Mouse (Mus musculus) MEL (cell line): ENCODE measurements around the gene Coq8b. TPM values are rescaled to one million over a fixed set of nuclear protein-coding genes. Genes with fewer than 3 reads are reported as not detected.
A peak's percentile ranks its signal among the peaks of the same experiment; 100 is the strongest.

Experiments
- DNase-seq: peaks from one replicate; pipeline ENCODE4 v3.0.0; 2011; ENCODE audit warnings: low read depth, low spot score
- H3K27ac ChIP-seq: 2 replicates; pipeline ENCODE4 v1.5.1; 2012; ENCODE audit warnings: low read depth, mild to moderate bottlenecking, control low read depth, low read length, moderate library complexity; ENCODE audit not compliant: control insufficient read depth
- H3K27me3 ChIP-seq, 2 experiments: fragments of 150-350 bp in 1 of 2; sonication (generic) in 1 of 2; 2 replicates each; pipeline ENCODE4 v1.6.1; 2012; ENCODE audit warnings: low read length in 2 of 2, mild to moderate bottlenecking in 2 of 2, improper control_type of control experiment in 1 of 2, moderate library complexity in 1 of 2; ENCODE audit not compliant: insufficient read depth in 2 of 2, control insufficient read depth in 1 of 2
- H3K36me3 ChIP-seq, 2 experiments: 2 replicates each; pipeline ENCODE4 v1.6.1; 2012 to 2014; ENCODE audit warnings: low read length in 2 of 2, improper control_type of control experiment in 1 of 2, inconsistent platforms in 1 of 2, mild to moderate bottlenecking in 1 of 2; ENCODE audit not compliant: insufficient read depth in 2 of 2, control insufficient read depth in 1 of 2
- H3K4me1 ChIP-seq, 2 experiments: fragments of 150-350 bp in 1 of 2; sonication (generic) in 1 of 2; 2 replicates each; pipeline ENCODE4 v1.6.1; 2012; ENCODE audit warnings: low read length in 2 of 2, improper control_type of control experiment in 1 of 2, mild to moderate bottlenecking in 1 of 2; ENCODE audit not compliant: insufficient read depth in 2 of 2, control insufficient read depth in 1 of 2
- H3K4me3 ChIP-seq, 2 experiments: fragments of 150-350 bp in 1 of 2; sonication (generic) in 1 of 2; 2 replicates each; pipeline ENCODE4 v1.5.1; 2012; ENCODE audit warnings: low read depth in 2 of 2, low read length in 2 of 2, mild to moderate bottlenecking in 2 of 2, moderate library complexity in 2 of 2, control low read depth in 1 of 2, improper control_type of control experiment in 1 of 2; ENCODE audit not compliant: control insufficient read depth in 1 of 2, insufficient read depth in 1 of 2
- H3K79me2 ChIP-seq: 2 replicates; pipeline ENCODE4 v1.6.1; 2012; ENCODE audit warnings: mild to moderate bottlenecking, low read length, moderate library complexity; ENCODE audit not compliant: control insufficient read depth, poor library complexity, insufficient read depth
- H3K9ac ChIP-seq: 2 replicates; pipeline ENCODE4 v1.6.1; 2012; ENCODE audit warnings: low read depth, mild to moderate bottlenecking, control low read depth, low read length, moderate library complexity; ENCODE audit not compliant: control insufficient read depth, poor library complexity, severe bottlenecking
- H3K9me3 ChIP-seq: fragments of 150-350 bp; sonication (generic); replicated peaks from 2 replicates; pipeline ENCODE4 v1.6.1; 2012; ENCODE audit warnings: mild to moderate bottlenecking, low read length, improper control_type of control experiment, moderate library complexity; ENCODE audit not compliant: insufficient read depth
- BHLHE40 ChIP-seq: IDR thresholded peaks from 2 replicates; pipeline ENCODE4 v1.6.1; 2012; ENCODE audit warnings: low read depth, mild to moderate bottlenecking, inconsistent platforms, low read length, improper control_type of control experiment, borderline replicate concordance
- CHD2 ChIP-seq: IDR thresholded peaks from 2 replicates; pipeline ENCODE4 v1.6.1; 2011; ENCODE audit warnings: low read length, improper control_type of control experiment
- CTCF ChIP-seq, 3 experiments: IDR thresholded peaks in 2 of 3; conservative IDR thresholded peaks in 1 of 3; 2 replicates each; pipeline ENCODE4 v1.5.1; 2011 to 2012; ENCODE audit warnings: low read length in 3 of 3, low read depth in 2 of 3, mild to moderate bottlenecking in 2 of 3, improper control_type of control experiment in 1 of 3, inconsistent platforms in 1 of 3, mixed read lengths in 1 of 3, moderate library complexity in 1 of 3; ENCODE audit not compliant: control insufficient read depth in 1 of 3, insufficient read depth in 1 of 3, poor library complexity in 1 of 3, severe bottlenecking in 1 of 3
- E2F4 ChIP-seq: IDR thresholded peaks from 2 replicates; pipeline ENCODE4 v1.6.1; 2011; ENCODE audit warnings: low read depth, low read length, improper control_type of control experiment, borderline replicate concordance
- ELF1 ChIP-seq: IDR thresholded peaks from 2 replicates; pipeline ENCODE4 v1.6.1; 2014; ENCODE audit warnings: low read depth, mild to moderate bottlenecking, inconsistent platforms, low read length, improper control_type of control experiment, moderate library complexity
- EP300 ChIP-seq, 2 experiments: IDR thresholded peaks; 2 replicates each; pipeline ENCODE4 v1.6.1; 2011; ENCODE audit warnings: improper control_type of control experiment in 2 of 2, low read length in 2 of 2, low read depth in 1 of 2, mild to moderate bottlenecking in 1 of 2
- ETS1 ChIP-seq: IDR thresholded peaks from 2 replicates; pipeline ENCODE4 v1.6.1; 2012; ENCODE audit warnings: low read depth, mild to moderate bottlenecking, inconsistent platforms, low read length, improper control_type of control experiment, moderate library complexity
- GABPA ChIP-seq: IDR thresholded peaks from 2 replicates; pipeline ENCODE4 v1.6.1; 2012; ENCODE audit warnings: low read depth, mild to moderate bottlenecking, inconsistent platforms, low read length, improper control_type of control experiment, moderate library complexity
- GATA1 ChIP-seq: IDR thresholded peaks from 2 replicates; pipeline ENCODE4 v1.6.1; 2011; ENCODE audit warnings: low read depth, low read length, improper control_type of control experiment
- HCFC1 ChIP-seq: IDR thresholded peaks from 2 replicates; pipeline ENCODE4 v1.6.1; 2012; ENCODE audit warnings: low read depth, mild to moderate bottlenecking, inconsistent platforms, low read length, improper control_type of control experiment, moderate library complexity
- JUND ChIP-seq: IDR thresholded peaks from 2 replicates; pipeline ENCODE4 v1.6.1; 2011; ENCODE audit warnings: low read depth, mild to moderate bottlenecking, improper control_type of control experiment, low read length
- KAT2A ChIP-seq: conservative IDR thresholded peaks from 2 replicates; pipeline ENCODE4 v1.6.1; 2012; ENCODE audit warnings: low read depth, low read length, improper control_type of control experiment, inconsistent platforms
- MAFK ChIP-seq: IDR thresholded peaks from 2 replicates; pipeline ENCODE4 v1.6.1; 2011; ENCODE audit warnings: low read depth, mild to moderate bottlenecking, low read length, improper control_type of control experiment, borderline replicate concordance
- MAX ChIP-seq: IDR thresholded peaks from 2 replicates; pipeline ENCODE4 v1.6.1; 2011; ENCODE audit warnings: low read length, improper control_type of control experiment
- MAZ ChIP-seq: IDR thresholded peaks from 2 replicates; pipeline ENCODE4 v1.6.1; 2012; ENCODE audit warnings: low read depth, mild to moderate bottlenecking, inconsistent platforms, low read length, improper control_type of control experiment
- MXI1 ChIP-seq: IDR thresholded peaks from 2 replicates; pipeline ENCODE4 v1.6.1; 2011; ENCODE audit warnings: mild to moderate bottlenecking, low read depth, low read length, improper control_type of control experiment
- MYC ChIP-seq: IDR thresholded peaks from 2 replicates; pipeline ENCODE4 v1.6.1; 2011; ENCODE audit warnings: low read depth, mild to moderate bottlenecking, low read length, improper control_type of control experiment, moderate library complexity
- NELFE ChIP-seq: IDR thresholded peaks from 2 replicates; pipeline ENCODE4 v1.6.1; 2011; ENCODE audit warnings: low read depth, low read length, improper control_type of control experiment
- NRF1 ChIP-seq: IDR thresholded peaks from 2 replicates; pipeline ENCODE4 v1.6.1; 2014; ENCODE audit warnings: low read depth, mild to moderate bottlenecking, inconsistent platforms, low read length, improper control_type of control experiment, moderate library complexity; ENCODE audit not compliant: poor library complexity, insufficient read depth, severe bottlenecking
- POLR2A ChIP-seq, 2 experiments: IDR thresholded peaks; 2 replicates each; pipeline ENCODE4 v1.6.1; 2011 to 2012; ENCODE audit warnings: low read length in 2 of 2, mild to moderate bottlenecking in 2 of 2, control low read depth in 1 of 2, improper control_type of control experiment in 1 of 2, low read depth in 1 of 2, moderate library complexity in 1 of 2; ENCODE audit not compliant: control insufficient read depth in 1 of 2, insufficient read depth in 1 of 2, poor library complexity in 1 of 2
- POLR2AphosphoS2 ChIP-seq: IDR thresholded peaks from 2 replicates; pipeline ENCODE4 v1.6.1; 2011; ENCODE audit warnings: low read length, improper control_type of control experiment
- POLR2AphosphoS5 ChIP-seq: IDR thresholded peaks from 2 replicates; pipeline ENCODE4 v1.6.1; 2012; ENCODE audit warnings: low read depth, borderline replicate concordance, mild to moderate bottlenecking, inconsistent platforms, low read length, moderate library complexity, mixed read lengths
- SIN3A ChIP-seq: IDR thresholded peaks from 2 replicates; pipeline ENCODE4 v1.6.1; 2012; ENCODE audit warnings: low read length, improper control_type of control experiment, inconsistent platforms
- TAL1 ChIP-seq: IDR thresholded peaks from 2 replicates; pipeline ENCODE4 v1.6.1; 2012; ENCODE audit warnings: mild to moderate bottlenecking, inconsistent platforms, low read length, moderate library complexity, mixed read lengths
- TCF12 ChIP-seq: IDR thresholded peaks from 2 replicates; pipeline ENCODE4 v1.6.1; 2014; ENCODE audit warnings: low read depth, mild to moderate bottlenecking, inconsistent platforms, low read length, improper control_type of control experiment, moderate library complexity
- UBTF ChIP-seq: IDR thresholded peaks from 2 replicates; pipeline ENCODE4 v1.6.1; 2012; ENCODE audit warnings: low read depth, mild to moderate bottlenecking, inconsistent platforms, low read length, improper control_type of control experiment, moderate library complexity, borderline replicate concordance; ENCODE audit not compliant: insufficient read depth
- USF1 ChIP-seq: IDR thresholded peaks from 2 replicates; pipeline ENCODE4 v1.6.1; 2014; ENCODE audit warnings: low read depth, mild to moderate bottlenecking, inconsistent platforms, low read length, improper control_type of control experiment, moderate library complexity
- ZC3H11A ChIP-seq: IDR thresholded peaks from 2 replicates; pipeline ENCODE4 v1.6.1; 2012; ENCODE audit warnings: low read depth, mild to moderate bottlenecking, inconsistent platforms, low read length, improper control_type of control experiment
- ZKSCAN1 ChIP-seq: IDR thresholded peaks from 2 replicates; pipeline ENCODE4 v1.6.1; 2012; ENCODE audit warnings: low read depth, mild to moderate bottlenecking, inconsistent platforms, low read length, improper control_type of control experiment, moderate library complexity
- ZMIZ1 ChIP-seq: IDR thresholded peaks from 2 replicates; pipeline ENCODE4 v1.6.1; 2012; ENCODE audit warnings: low read depth, mild to moderate bottlenecking, inconsistent platforms, low read length, improper control_type of control experiment, moderate library complexity
- ZNF384 ChIP-seq: IDR thresholded peaks from 2 replicates; pipeline ENCODE4 v1.6.1; 2012; ENCODE audit warnings: low read depth, mild to moderate bottlenecking, inconsistent platforms, low read length, improper control_type of control experiment
- polyA plus RNA-seq, 2 experiments: library from polyadenylated mRNA; stranded (reverse) in 1 of 2; unstranded in 1 of 2; fragments of >175 nt in 1 of 2; fragments of >200 nt in 1 of 2; gene quantifications; 2 replicates each; pipeline versions ENCODE4 v1.2.1 to v1.2.4; 2012; ENCODE audit warnings: low replicate concordance in 2 of 2, low read depth in 1 of 2; ENCODE audit not compliant: insufficient read length in 2 of 2, insufficient read depth in 1 of 2, missing spikeins in 1 of 2
- total RNA-seq: library from RNA; depleted of rRNA; stranded (reverse); fragments of 300-350 nt; gene quantifications from 2 replicates; pipeline ENCODE4 v1.2.3, GENCODE M21; 2012

The Coq8b gene
- total and polyA plus RNA-seq, 3 experiments: 13.8 to 22.7 TPM; not detected in 1

DNA sequence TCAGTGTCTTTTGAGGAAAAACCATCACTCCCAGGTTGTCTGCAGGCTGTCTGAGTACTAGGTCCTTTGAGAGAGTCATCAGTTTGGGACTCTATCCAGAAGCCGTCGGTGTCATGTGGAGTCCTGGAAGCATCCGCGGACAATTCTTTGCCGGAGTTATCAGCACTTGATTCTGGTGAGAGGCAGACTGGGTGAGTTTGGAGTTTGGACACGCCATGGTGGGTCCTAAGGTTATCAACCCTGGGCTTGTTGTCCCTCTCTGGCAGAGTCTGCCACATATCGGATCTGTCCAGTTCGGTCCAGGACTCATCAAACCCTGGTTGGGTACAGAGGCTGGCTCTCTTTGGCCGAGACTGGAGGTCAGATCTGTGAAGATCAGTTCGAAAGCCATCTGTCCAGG, 5.1 kb upstream of the Coq8b start:
- Histone ChIP-seq H3K9ac (peak overlapping the region; percentile 70), H3K27me3 (no peaks in the 10 kb centered on the region), H3K27ac (no peak overlapping the region), H3K4me1 (peaks cover 6 to 23% of the 10 kb centered on the region in 2 experiments), H3K79me2 (peaks cover 8% of the 10 kb centered on the region), H3K9me3 (no peaks in the 10 kb centered on the region), H3K4me3 (peak overlapping the region; percentile 75 to 96), H3K36me3 (peaks cover 0 to 5% of the 10 kb centered on the region in 2 experiments; a peak in 2 of 4 replicates)
- DNase-seq: peak; percentile 38
- no peak for TF ChIP-seq USF1
- TF ChIP-seq MYC: no peak
- TF ChIP-seq CHD2: no peak

GRCm38 (mm10) chr7:27228281-27228821, 4.5 kb upstream of the Coq8b start, which contains the start of gene Itpkc:
TSS of gene Itpkc (minus strand) at chr7:27228661.
- Histone ChIP-seq H3K27ac (peak within 1 kb of the TSS; percentile 60), H3K4me3 (peak within 1 kb of the TSS; percentile 75 to 96), H3K9ac (peak within 1 kb of the TSS; percentile 76), H3K27me3 (no peaks in the 10 kb centered on the region), H3K79me2 (peaks cover 8% of the 10 kb centered on the region), H3K4me1 (peaks cover 6 to 17% of the 10 kb centered on the region in 2 experiments; a peak in 3 of 4 replicates), H3K36me3 (peaks cover 0 to 5% of the 10 kb centered on the region in 2 experiments; a peak in 1 of 4 replicates), H3K9me3 (no peaks in the 10 kb centered on the region)
- DNase-seq: peak; percentile 96
- TF ChIP-seq CTCF (IDR thresholded peaks at IDR 0.05 in 2 of 3, conservative IDR thresholded peaks at IDR 0.05 in 1 of 3; ENCODE audit: control insufficient read depth in 1 of 3, insufficient read depth in 1 of 3, low read depth in 2 of 3, low read length in 3 of 3, poor library complexity in 1 of 3, severe bottlenecking in 1 of 3) (no peak), POLR2A (IDR thresholded peaks at IDR 0.05; ENCODE audit: control insufficient read depth in 1 of 2, insufficient read depth in 1 of 2, low read depth in 1 of 2, low read length in 2 of 2, poor library complexity in 1 of 2) (peak; percentile 83 to 97), TCF12 (peak; percentile 71), ZMIZ1 (peak; percentile 84), JUND (no peak), UBTF (0 out of 2 replicates have a peak, but pooled peaks have one; percentile 56), ELF1 (peak; percentile 70), MYC (0 out of 2 replicates have a peak, but pooled peaks have one; percentile 4), KAT2A (0 out of 2 replicates have a peak, but pooled peaks have one; percentile 27), ETS1 (peak; percentile 81), EP300 (IDR thresholded peaks at IDR 0.05; ENCODE audit: low read depth in 1 of 2, low read length in 2 of 2) (no peak), SIN3A (peak; percentile 98), BHLHE40 (no peak), GATA1 (no peak), POLR2AphosphoS5 (no peak), MAZ (peak; percentile 90), ZC3H11A (no peak), MAFK (no peak), E2F4 (no peak), CHD2 (no peak), ZNF384 (no peak), MAX (peak; percentile 73), NRF1 (no peak), POLR2AphosphoS2 (peak; percentile 90), NELFE (peak; percentile 92), GABPA (no peak), HCFC1 (peak; percentile 85), ZKSCAN1 (no peak), TAL1 (no peak), MXI1 (peak; percentile 93)
